Mouse (Mus musculus): Measurements from ENCODE around the gene Ccdc12. TPM values are rescaled to one million over a fixed set of nuclear protein-coding genes. Genes with fewer than 3 reads are reported as not detected.

The Ccdc12 gene
- polyA plus RNA-seq, 1 experiment from 2014 or later, result 135 TPM

- WGBS (ENCODE audit: insufficient replicate concordance), result 23% methylated on average over 14 of the region's 14 CpGs
- no peaks in the 10 kb centered on the region for H3K36me3 ChIP-seq (ENCODE audit: control insufficient read depth, insufficient read depth, low read length)
- H3K4me1 ChIP-seq (ENCODE audit: control insufficient read depth, insufficient read depth, low read length), result peaks cover 42% of the 10 kb centered on the region
- H3K9ac ChIP-seq (ENCODE audit: low read depth, low read length), result peak overlapping the region; percentile 78
- H3K27ac ChIP-seq (ENCODE audit: low read depth, low read length), result peak overlapping the region; percentile 54; the same call in 1 of the 2 replicates
- H3K4me2 ChIP-seq, result peak overlapping the region; percentile 99
- peak overlapping the region; percentile 79 for H3K4me3 ChIP-seq (ENCODE audit: low read depth, low read length)
- H3K27me3 ChIP-seq (ENCODE audit: control insufficient read depth, insufficient read depth, low read length), result peaks cover 13% of the 10 kb centered on the region
- no peaks in the 10 kb centered on the region for H3K9me3 ChIP-seq (replicated peaks; ENCODE audit: control insufficient read depth, low read length)
- ATAC-seq (replicated peaks; ENCODE audit: insufficient number of reproducible peaks, low FRiP score, low TSS enrichment), result no peak
Observed at GRCm38 (mm10) chr9:110652963-110653654, 3.2 kb upstream of the Ccdc12 start.

- H3K4me1 ChIP-seq (ENCODE audit: control insufficient read depth, insufficient read depth, low read length), result peaks cover 42% of the 10 kb centered on the region
- H3K4me3 ChIP-seq (ENCODE audit: low read depth, low read length), result peak within 1 kb of the TSS; percentile 79
Observed at GRCm38 (mm10) chr9:110653655-110654461, 2.4 kb upstream of the Ccdc12 start, which contains the start of gene Nbeal2. Gene Nbeal2 (minus strand): TSS chr9:110654161.

GRCm38 (mm10) chr9:110654726-110655650 lies 1.3 kb upstream of the Ccdc12 start:
- Histone ChIP-seq H3K9ac (ENCODE audit: low read depth, low read length) (0 out of 2 replicates have a peak overlapping the region, but pooled peaks have one; percentile 6), H3K4me2 (peak overlapping the region; percentile 99), H3K4me3 (ENCODE audit: low read depth, low read length) (no peak overlapping the region), H3K36me3 (ENCODE audit: control insufficient read depth, insufficient read depth, low read length) (0 out of 2 replicates have a peak, but pooled peaks cover 2% of the 10 kb centered on the region), H3K27me3 (ENCODE audit: control insufficient read depth, insufficient read depth, low read length) (peaks cover 13% of the 10 kb centered on the region), H3K27ac (ENCODE audit: low read depth, low read length) (peak overlapping the region; percentile 29; the same call in 1 of the 2 replicates), H3K4me1 (ENCODE audit: control insufficient read depth, insufficient read depth, low read length) (peaks cover 44% of the 10 kb centered on the region), H3K9me3 (replicated peaks; ENCODE audit: control insufficient read depth, low read length) (no peaks in the 10 kb centered on the region)
- 85% methylated on average over 19 of the region's 19 CpGs for WGBS (ENCODE audit: insufficient replicate concordance)
- no peak for ATAC-seq (replicated peaks; ENCODE audit: insufficient number of reproducible peaks, low FRiP score, low TSS enrichment)

More at GRCm38 (mm10) chr9:110653655-110654461, 2.4 kb upstream of the Ccdc12 start, which contains the start of gene Nbeal2:
- Histone ChIP-seq H3K9ac (ENCODE audit: low read depth, low read length) (peak within 1 kb of the TSS; percentile 78), H3K4me2 (peak within 1 kb of the TSS; percentile 99), H3K27me3 (ENCODE audit: control insufficient read depth, insufficient read depth, low read length) (peaks cover 13% of the 10 kb centered on the region), H3K9me3 (replicated peaks; ENCODE audit: control insufficient read depth, low read length) (no peaks in the 10 kb centered on the region), H3K27ac (ENCODE audit: low read depth, low read length) (peak within 1 kb of the TSS; percentile 54), H3K36me3 (ENCODE audit: control insufficient read depth, insufficient read depth, low read length) (no peaks in the 10 kb centered on the region)
- peak; percentile 92 for ATAC-seq (replicated peaks; ENCODE audit: insufficient number of reproducible peaks, low FRiP score, low TSS enrichment)
- under 1% methylated on average over 75 of the region's 75 CpGs for WGBS (ENCODE audit: insufficient replicate concordance)

DNA sequence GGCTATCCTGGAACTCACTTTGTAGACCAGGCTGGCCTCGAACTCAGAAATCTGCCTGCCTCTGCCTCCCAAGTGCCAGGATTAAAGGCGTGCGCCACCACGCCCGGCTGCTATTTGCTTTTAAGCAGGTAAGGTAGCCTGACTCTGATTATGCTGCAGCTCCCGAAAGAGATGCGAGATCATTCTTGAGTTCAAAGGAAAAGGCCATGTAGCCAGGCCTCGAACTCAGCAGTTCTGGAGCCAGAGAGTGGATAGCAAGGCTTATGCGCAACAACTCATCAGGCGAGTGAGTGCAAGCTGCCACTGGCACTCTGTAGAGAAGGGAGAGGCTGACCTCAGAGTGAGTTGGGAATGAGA lies 674 bp upstream of the Ccdc12 start:
- H3K4me3 ChIP-seq (ENCODE audit: low read depth, low read length), result peak overlapping the region; percentile 69
- 80% methylated on average over 10 of the region's 10 CpGs for WGBS (ENCODE audit: insufficient replicate concordance)
- peaks cover 44% of the 10 kb centered on the region for H3K4me1 ChIP-seq (ENCODE audit: control insufficient read depth, insufficient read depth, low read length)
- 0 out of 2 replicates have a peak, but pooled peaks cover 2% of the 10 kb centered on the region for H3K36me3 ChIP-seq (ENCODE audit: control insufficient read depth, insufficient read depth, low read length)
- no peaks in the 10 kb centered on the region for H3K9me3 ChIP-seq (replicated peaks; ENCODE audit: control insufficient read depth, low read length)
- peak overlapping the region; percentile 88 for H3K27ac ChIP-seq (ENCODE audit: low read depth, low read length)
- no peak overlapping the region for H3K9ac ChIP-seq (ENCODE audit: low read depth, low read length)
- peaks cover 13% of the 10 kb centered on the region for H3K27me3 ChIP-seq (ENCODE audit: control insufficient read depth, insufficient read depth, low read length)
- ATAC-seq (replicated peaks; ENCODE audit: insufficient number of reproducible peaks, low FRiP score, low TSS enrichment), result no peak
- H3K4me2 ChIP-seq, result peak overlapping the region; percentile 76

DNA sequence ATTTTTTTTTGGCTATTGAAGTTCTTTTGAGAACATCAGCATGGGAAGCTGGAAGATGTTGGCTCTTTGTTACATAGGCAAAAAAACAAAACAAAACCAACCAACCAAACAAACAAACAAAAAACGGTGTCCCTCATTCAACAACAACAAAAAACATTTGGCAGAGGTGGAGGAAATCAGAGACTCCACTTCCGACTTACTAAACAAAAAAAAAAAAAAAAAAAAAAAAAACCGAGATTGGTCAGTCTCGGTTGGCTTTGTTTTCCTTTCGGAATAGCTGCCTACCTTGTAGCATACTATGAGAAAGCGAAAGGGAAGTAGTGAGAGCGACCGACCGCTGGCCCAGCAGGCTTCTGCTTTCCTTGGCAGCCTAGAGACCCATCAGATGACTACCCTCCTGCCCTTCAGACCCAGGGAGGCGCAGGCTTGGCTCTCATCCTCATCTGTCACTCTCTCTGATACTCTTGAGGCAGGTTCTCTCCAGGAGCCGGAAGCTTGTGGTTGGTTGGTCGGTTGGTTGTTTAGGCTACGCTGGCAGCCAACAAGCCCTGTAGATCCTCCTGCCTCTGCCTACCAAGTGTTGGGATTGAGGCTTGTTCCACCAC lies 1.3 kb downstream of the Ccdc12 start:
- no peak overlapping the region; the same call in 1 of the 2 replicates for H3K27ac ChIP-seq (ENCODE audit: low read depth, low read length)
- peak overlapping the region; percentile 69 for H3K4me3 ChIP-seq (ENCODE audit: low read depth, low read length)
- peaks cover 36% of the 10 kb centered on the region for H3K4me1 ChIP-seq (ENCODE audit: control insufficient read depth, insufficient read depth, low read length)
- peak overlapping the region; percentile 76 for H3K4me2 ChIP-seq
- 72% methylated on average over 13 of the region's 13 CpGs for WGBS (ENCODE audit: insufficient replicate concordance)
- ATAC-seq (replicated peaks; ENCODE audit: insufficient number of reproducible peaks, low FRiP score, low TSS enrichment), result no peak
- H3K9me3 ChIP-seq (replicated peaks; ENCODE audit: control insufficient read depth, low read length), result no peaks in the 10 kb centered on the region
- peak overlapping the region; percentile 88 for H3K9ac ChIP-seq (ENCODE audit: low read depth, low read length)
- H3K36me3 ChIP-seq (ENCODE audit: control insufficient read depth, insufficient read depth, low read length), result 0 out of 2 replicates have a peak, but pooled peaks cover 2% of the 10 kb centered on the region
- peaks cover 9% of the 10 kb centered on the region; the same call in 1 of the 2 replicates for H3K27me3 ChIP-seq (ENCODE audit: control insufficient read depth, insufficient read depth, low read length)

GRCm38 (mm10) chr9:110659521-110659920 lies 3.2 kb downstream of the Ccdc12 start:
- H3K27ac ChIP-seq (ENCODE audit: low read depth, low read length), result no peak overlapping the region

GRCm38 (mm10) chr9:110660208-110660607 lies 3.9 kb downstream of the Ccdc12 start:
- ATAC-seq (replicated peaks; ENCODE audit: insufficient number of reproducible peaks, low FRiP score, low TSS enrichment), result no peak
- Histone ChIP-seq H3K27me3 (ENCODE audit: control insufficient read depth, insufficient read depth, low read length) (no peaks in the 10 kb centered on the region), H3K4me3 (ENCODE audit: low read depth, low read length) (no peak overlapping the region), H3K36me3 (ENCODE audit: control insufficient read depth, insufficient read depth, low read length) (0 out of 2 replicates have a peak, but pooled peaks cover 2% of the 10 kb centered on the region), H3K4me2 (no peak overlapping the region), H3K9me3 (replicated peaks; ENCODE audit: control insufficient read depth, low read length) (no peaks in the 10 kb centered on the region), H3K4me1 (ENCODE audit: control insufficient read depth, insufficient read depth, low read length) (peaks cover 23% of the 10 kb centered on the region), H3K27ac (ENCODE audit: low read depth, low read length) (no peak overlapping the region), H3K9ac (ENCODE audit: low read depth, low read length) (no peak overlapping the region)
- WGBS (ENCODE audit: insufficient replicate concordance), result 81% methylated on average over 2 of the region's 2 CpGs

More at GRCm38 (mm10) chr9:110659521-110659920, 3.2 kb downstream of the Ccdc12 start:
- no peak overlapping the region for H3K4me3 ChIP-seq (ENCODE audit: low read depth, low read length)
- H3K9ac ChIP-seq (ENCODE audit: low read depth, low read length), result no peak overlapping the region
- 0 out of 2 replicates have a peak, but pooled peaks cover 2% of the 10 kb centered on the region for H3K36me3 ChIP-seq (ENCODE audit: control insufficient read depth, insufficient read depth, low read length)
- no peaks in the 10 kb centered on the region for H3K27me3 ChIP-seq (ENCODE audit: control insufficient read depth, insufficient read depth, low read length)
- H3K4me2 ChIP-seq, result no peak overlapping the region
- ATAC-seq (replicated peaks; ENCODE audit: insufficient number of reproducible peaks, low FRiP score, low TSS enrichment), result no peak
- peaks cover 24% of the 10 kb centered on the region for H3K4me1 ChIP-seq (ENCODE audit: control insufficient read depth, insufficient read depth, low read length)
- 89% methylated on average over 12 of the region's 12 CpGs for WGBS (ENCODE audit: insufficient replicate concordance)
- H3K9me3 ChIP-seq (replicated peaks; ENCODE audit: control insufficient read depth, low read length), result no peaks in the 10 kb centered on the region
